Mouse (Mus musculus): ENCODE data around the gene Fxyd1. TPM values are rescaled to one million over a fixed set of nuclear protein-coding genes. Genes with fewer than 3 reads are reported as not detected.
A peak's percentile ranks its signal among the peaks of the same experiment; 100 is the strongest.

Fxyd1 gene
- 17.0 and 21.8 TPM in 2 replicates for polyA plus RNA-seq (2014; fragmentation: Nextera tagmentation; extraction: Ambion mirVana)

DNA sequence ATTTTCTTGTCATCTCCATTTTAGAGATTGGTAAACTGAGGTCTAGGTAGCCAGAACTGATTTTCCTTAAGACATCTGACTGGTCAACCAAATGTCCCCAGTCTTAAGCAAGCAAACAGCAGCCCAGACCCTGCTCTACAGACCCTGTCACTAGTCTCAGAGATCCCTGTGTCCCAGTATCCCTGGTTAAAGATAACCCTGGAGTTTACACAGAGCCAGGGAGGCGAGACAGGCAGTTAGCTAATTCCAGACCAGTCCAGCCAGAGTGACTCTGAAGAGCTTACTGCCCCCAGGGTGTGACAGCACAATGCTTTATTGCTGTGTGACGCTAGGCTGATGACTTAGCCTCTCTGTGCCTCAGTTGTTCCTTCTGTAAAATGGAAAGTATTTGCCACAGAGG is at the start of gene Fxyd1:
Gene Fxyd1, minus strand, starts transcription at position 129 of the 400 bp plus-strand sequence.
- no peak for DNase-seq (ENCODE audit: low spot score)
- H3K4me2 ChIP-seq (ENCODE audit: low read depth): no peak within 1 kb of the TSS
- no peak within 1 kb of the TSS for H3K27ac ChIP-seq (ENCODE audit: low read depth, low read length)
- 85% methylated on average over 2 of the region's 2 CpGs for WGBS
- peaks cover 20% of the 10 kb centered on the region for H3K27me3 ChIP-seq (ENCODE audit: control insufficient read depth, insufficient read depth, low read length)
- H3K4me1 ChIP-seq (ENCODE audit: control insufficient read depth, insufficient read depth, low read length): peaks cover 15% of the 10 kb centered on the region
- no peaks in the 10 kb centered on the region for H3K9me3 ChIP-seq (ENCODE audit: control insufficient read depth, low read length)
- no peak for ATAC-seq (ENCODE audit: insufficient read depth, low FRiP score, low TSS enrichment)
- H3K9ac ChIP-seq (ENCODE audit: low read length): no peak within 1 kb of the TSS
- no peak within 1 kb of the TSS for H3K4me3 ChIP-seq (ENCODE audit: low read depth, low read length)
- no peaks in the 10 kb centered on the region for H3K36me3 ChIP-seq (ENCODE audit: control insufficient read depth, insufficient read depth, low read length)

DNA sequence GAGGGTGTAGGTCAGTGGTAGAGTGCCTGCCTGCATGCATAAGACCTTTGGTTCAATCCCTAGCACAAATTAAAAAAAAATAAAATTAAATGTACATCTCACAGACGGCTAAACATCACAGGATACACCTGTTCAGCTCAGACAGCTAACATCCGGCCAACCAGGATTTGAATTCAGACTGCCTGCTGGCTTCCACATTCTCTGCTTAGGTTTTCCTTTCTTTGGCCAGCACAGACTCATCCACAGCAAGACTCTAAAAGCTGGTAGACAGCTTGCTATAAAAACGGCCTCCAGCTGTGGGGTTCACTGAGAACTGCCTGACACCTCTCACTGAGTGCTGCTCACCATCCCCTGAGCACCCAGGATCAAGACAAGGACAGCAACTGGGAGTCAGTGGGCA is 49.2 kb upstream of the Fxyd1 start:
- WGBS: 52% methylated on average over 3 of the region's 3 CpGs
- DNase-seq (ENCODE audit: low spot score) (no peak), ATAC-seq (ENCODE audit: insufficient read depth, low FRiP score, low TSS enrichment) (no peak)
- no peak overlapping the region for H3K9ac ChIP-seq (ENCODE audit: low read length)
- H3K27me3 ChIP-seq (ENCODE audit: control insufficient read depth, insufficient read depth, low read length): no peaks in the 10 kb centered on the region
- no peaks in the 10 kb centered on the region for H3K9me3 ChIP-seq (ENCODE audit: control insufficient read depth, low read length)
- no peaks in the 10 kb centered on the region for H3K4me1 ChIP-seq (ENCODE audit: control insufficient read depth, insufficient read depth, low read length)
- H3K4me2 ChIP-seq (ENCODE audit: low read depth): no peak overlapping the region
- no peak overlapping the region for H3K4me3 ChIP-seq (ENCODE audit: low read depth, low read length)
- H3K36me3 ChIP-seq (ENCODE audit: control insufficient read depth, insufficient read depth, low read length): no peaks in the 10 kb centered on the region
- no peak overlapping the region for H3K27ac ChIP-seq (ENCODE audit: low read depth, low read length)

DNA sequence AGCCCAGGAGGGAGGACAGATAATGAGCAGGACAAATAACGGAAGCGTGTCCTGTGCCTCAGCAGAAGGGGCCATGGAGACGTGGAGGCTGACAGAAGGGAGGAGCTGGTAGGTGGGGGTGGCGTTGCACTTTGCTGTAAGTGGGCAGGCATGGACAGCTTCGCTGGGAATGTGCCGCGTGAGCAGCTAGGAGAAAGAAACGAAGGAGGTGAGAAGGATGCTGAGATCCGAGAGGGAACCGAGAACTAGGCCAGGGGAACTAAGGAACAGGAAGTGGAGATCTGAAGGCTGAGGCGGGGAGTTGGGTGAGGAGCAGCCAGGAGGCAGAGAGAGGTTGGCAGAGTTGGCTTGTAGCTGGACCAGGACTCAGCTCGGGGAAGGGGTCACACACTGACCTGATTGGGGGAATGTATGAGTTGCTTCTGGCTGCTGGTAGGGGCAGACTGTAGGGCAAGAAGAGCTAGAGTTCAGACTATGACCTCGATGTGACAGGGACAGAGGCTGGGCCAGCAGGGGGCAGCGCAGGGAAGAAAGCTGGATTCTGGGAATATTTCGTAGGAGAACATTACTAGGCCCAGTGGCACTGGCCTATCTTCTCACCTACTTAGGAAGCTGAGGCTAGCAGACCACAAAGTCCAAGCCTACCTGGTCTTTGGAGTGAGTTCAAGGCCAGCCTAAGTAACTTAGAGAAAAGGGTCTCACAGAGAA is 48.2 kb upstream of the Fxyd1 start:
- no peak overlapping the region for H3K4me3 ChIP-seq (ENCODE audit: low read depth, low read length)
- no peaks in the 10 kb centered on the region for H3K36me3 ChIP-seq (ENCODE audit: control insufficient read depth, insufficient read depth, low read length)
- H3K27me3 ChIP-seq (ENCODE audit: control insufficient read depth, insufficient read depth, low read length): no peaks in the 10 kb centered on the region
- 64% methylated on average over 15 of the region's 15 CpGs for WGBS
- H3K9me3 ChIP-seq (ENCODE audit: control insufficient read depth, low read length): no peaks in the 10 kb centered on the region
- ATAC-seq (ENCODE audit: insufficient read depth, low FRiP score, low TSS enrichment) (no peak), DNase-seq (ENCODE audit: low spot score) (peak; percentile 65)
- no peak overlapping the region for H3K27ac ChIP-seq (ENCODE audit: low read depth, low read length)
- no peak overlapping the region for H3K4me2 ChIP-seq (ENCODE audit: low read depth)
- no peak overlapping the region for H3K9ac ChIP-seq (ENCODE audit: low read length)
- H3K4me1 ChIP-seq (ENCODE audit: control insufficient read depth, insufficient read depth, low read length): no peaks in the 10 kb centered on the region

DNA sequence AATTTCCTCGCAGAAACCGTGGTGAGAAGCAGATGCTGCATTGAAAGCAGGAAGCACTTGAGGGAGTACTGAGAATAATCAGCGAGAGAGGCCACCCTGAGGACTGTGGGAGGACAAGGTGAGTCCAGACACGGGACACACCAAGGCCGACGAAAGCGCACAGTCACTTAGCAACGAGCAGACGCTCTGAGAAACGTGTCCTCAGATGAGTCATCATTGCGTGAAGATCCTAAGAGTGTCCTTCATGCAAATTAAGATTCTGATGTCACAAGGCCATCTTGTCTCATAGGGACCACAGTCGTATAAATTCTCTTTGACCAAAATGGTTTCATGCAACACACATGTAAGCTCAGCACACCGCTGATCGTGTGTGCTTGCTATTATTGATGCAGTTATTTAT is 43.8 kb upstream of the Fxyd1 start:
- no peak for DNase-seq (ENCODE audit: low spot score)
- H3K36me3 ChIP-seq (ENCODE audit: control insufficient read depth, insufficient read depth, low read length): no peaks in the 10 kb centered on the region
- no peak for ATAC-seq (ENCODE audit: insufficient read depth, low FRiP score, low TSS enrichment)
- no peaks in the 10 kb centered on the region for H3K9me3 ChIP-seq (ENCODE audit: control insufficient read depth, low read length)
- no peaks in the 10 kb centered on the region for H3K4me1 ChIP-seq (ENCODE audit: control insufficient read depth, insufficient read depth, low read length)
- H3K27me3 ChIP-seq (ENCODE audit: control insufficient read depth, insufficient read depth, low read length): no peaks in the 10 kb centered on the region
- 86% methylated on average over 14 of the region's 14 CpGs for WGBS
- no peak overlapping the region for H3K9ac ChIP-seq (ENCODE audit: low read length)
- no peak overlapping the region for H3K27ac ChIP-seq (ENCODE audit: low read depth, low read length)
- no peak overlapping the region for H3K4me2 ChIP-seq (ENCODE audit: low read depth)
- no peak overlapping the region for H3K4me3 ChIP-seq (ENCODE audit: low read depth, low read length)

DNA sequence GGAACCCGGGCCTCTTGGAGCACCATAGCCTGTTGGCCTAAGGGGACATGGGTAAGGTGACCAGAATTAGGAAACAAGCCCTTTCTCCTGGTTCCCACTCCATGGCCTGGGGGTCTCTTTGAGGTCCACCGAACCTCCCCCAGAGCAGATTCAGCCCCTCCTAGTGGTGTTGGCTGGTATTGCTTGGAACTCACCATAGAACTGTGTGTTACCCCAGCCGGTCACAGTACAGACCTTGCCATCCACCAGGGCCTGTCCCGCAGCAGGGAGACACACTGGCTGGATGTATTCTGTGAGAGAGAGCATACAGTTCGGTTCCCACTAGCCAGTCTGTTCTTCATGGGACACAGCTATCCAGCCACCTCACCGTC is 42.6 kb upstream of the Fxyd1 start:
- WGBS: 85% methylated on average over 6 of the region's 6 CpGs
- no peaks in the 10 kb centered on the region for H3K27me3 ChIP-seq (ENCODE audit: control insufficient read depth, insufficient read depth, low read length)
- H3K4me2 ChIP-seq (ENCODE audit: low read depth): no peak overlapping the region
- H3K9ac ChIP-seq (ENCODE audit: low read length): no peak overlapping the region
- H3K9me3 ChIP-seq (ENCODE audit: control insufficient read depth, low read length): no peaks in the 10 kb centered on the region
- DNase-seq (ENCODE audit: low spot score): no peak
- no peak for ATAC-seq (ENCODE audit: insufficient read depth, low FRiP score, low TSS enrichment)
- no peaks in the 10 kb centered on the region for H3K4me1 ChIP-seq (ENCODE audit: control insufficient read depth, insufficient read depth, low read length)
- H3K4me3 ChIP-seq (ENCODE audit: low read depth, low read length): no peak overlapping the region
- no peaks in the 10 kb centered on the region for H3K36me3 ChIP-seq (ENCODE audit: control insufficient read depth, insufficient read depth, low read length)
- H3K27ac ChIP-seq (ENCODE audit: low read depth, low read length): no peak overlapping the region

DNA sequence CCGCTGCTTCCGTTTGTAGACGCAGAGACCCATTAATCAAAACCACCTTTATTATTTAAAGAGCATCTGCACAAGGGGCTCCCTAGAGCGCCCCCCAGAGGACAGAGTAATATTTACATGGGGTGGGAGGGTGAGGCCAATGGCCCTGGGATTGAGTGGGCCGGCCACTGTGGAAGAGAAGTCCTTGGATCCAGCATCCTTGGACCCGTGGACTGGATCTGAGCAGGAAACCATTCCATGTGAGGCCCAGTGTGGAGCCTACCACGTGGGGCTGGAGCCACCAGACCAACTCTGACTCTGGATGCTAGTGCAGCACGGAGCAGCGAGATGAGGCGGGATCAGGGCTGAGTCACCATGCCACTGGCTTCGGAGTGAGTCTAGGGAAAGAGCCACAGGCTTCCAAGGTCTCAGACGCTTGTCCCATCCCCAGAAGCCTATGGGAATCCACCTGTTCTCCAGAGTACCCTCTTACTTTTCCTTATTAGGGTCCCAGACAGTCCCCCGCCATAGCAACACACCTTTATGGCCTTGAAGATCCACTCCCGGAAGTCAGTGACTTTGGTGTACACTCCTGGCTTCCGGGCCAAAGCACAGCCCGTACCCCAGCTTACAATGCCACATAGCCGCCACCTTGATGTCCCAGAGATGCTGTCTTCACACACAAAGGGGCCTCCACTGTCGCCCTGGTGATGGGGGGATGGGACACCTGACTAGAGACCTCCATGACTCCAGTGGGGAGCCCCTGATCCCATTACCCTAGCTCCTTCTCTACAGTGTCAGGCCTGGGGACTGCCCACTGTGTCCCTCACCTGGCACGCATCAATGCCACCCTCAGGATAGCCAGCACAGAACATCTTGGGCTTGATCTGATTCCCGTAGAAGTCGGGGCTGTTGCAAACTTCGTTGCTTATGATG is 42.0 kb upstream of the Fxyd1 start:
- no peaks in the 10 kb centered on the region for H3K36me3 ChIP-seq (ENCODE audit: control insufficient read depth, insufficient read depth, low read length)
- no peaks in the 10 kb centered on the region for H3K9me3 ChIP-seq (ENCODE audit: control insufficient read depth, low read length)
- H3K4me1 ChIP-seq (ENCODE audit: control insufficient read depth, insufficient read depth, low read length): no peaks in the 10 kb centered on the region
- no peak for ATAC-seq (ENCODE audit: insufficient read depth, low FRiP score, low TSS enrichment)
- no peak overlapping the region for H3K4me2 ChIP-seq (ENCODE audit: low read depth)
- H3K27ac ChIP-seq (ENCODE audit: low read depth, low read length): no peak overlapping the region
- H3K9ac ChIP-seq (ENCODE audit: low read length): no peak overlapping the region
- no peak overlapping the region for H3K4me3 ChIP-seq (ENCODE audit: low read depth, low read length)
- H3K27me3 ChIP-seq (ENCODE audit: control insufficient read depth, insufficient read depth, low read length): no peaks in the 10 kb centered on the region
- DNase-seq (ENCODE audit: low spot score): peak; percentile 14
- WGBS: 80% methylated on average over 22 of the region's 22 CpGs

DNA sequence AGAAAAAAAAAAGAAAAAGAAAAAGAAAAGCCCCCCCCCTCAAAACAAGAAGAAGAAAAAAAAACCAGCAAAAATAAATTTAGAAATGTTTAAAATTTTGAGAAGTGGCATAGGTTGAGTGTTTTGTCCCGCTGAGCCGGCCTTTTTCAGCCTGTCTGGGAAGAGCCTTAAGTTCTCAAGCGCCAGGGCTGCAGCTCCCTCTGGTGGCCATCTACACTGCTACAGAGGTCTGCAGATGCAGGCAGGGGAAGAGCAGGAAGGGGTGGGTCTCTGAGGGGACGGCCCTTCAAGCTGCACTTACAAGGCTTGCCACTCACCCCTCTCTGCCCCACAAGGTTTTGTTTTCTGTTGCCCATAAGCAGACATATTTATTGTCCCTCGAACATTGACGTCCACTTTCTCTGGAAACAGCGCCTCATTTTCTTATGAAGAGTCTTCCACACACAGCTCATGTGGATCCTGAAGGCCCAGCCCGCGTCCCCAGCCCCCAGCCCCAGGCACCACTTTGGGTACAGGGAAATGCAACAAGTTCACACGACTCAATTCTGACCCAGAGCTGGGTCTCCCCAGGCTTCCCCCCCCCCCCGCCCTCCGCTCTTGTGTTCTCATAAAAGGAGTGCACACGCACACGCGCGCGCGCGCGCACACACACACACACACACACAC is 40.7 kb upstream of the Fxyd1 start:
- Histone ChIP-seq H3K4me3 (ENCODE audit: low read depth, low read length) (0 out of 2 replicates have a peak overlapping the region, but pooled peaks have one; percentile 1), H3K36me3 (ENCODE audit: control insufficient read depth, insufficient read depth, low read length) (no peaks in the 10 kb centered on the region), H3K27me3 (ENCODE audit: control insufficient read depth, insufficient read depth, low read length) (no peaks in the 10 kb centered on the region), H3K9me3 (ENCODE audit: control insufficient read depth, low read length) (no peaks in the 10 kb centered on the region), H3K4me2 (ENCODE audit: low read depth) (peak overlapping the region; percentile 29; the same call in 1 of the 2 replicates), H3K27ac (ENCODE audit: low read depth, low read length) (no peak overlapping the region), H3K4me1 (ENCODE audit: control insufficient read depth, insufficient read depth, low read length) (no peaks in the 10 kb centered on the region), H3K9ac (ENCODE audit: low read length) (no peak overlapping the region)
- 19% methylated on average over 11 of the region's 20 CpGs for WGBS
- peak; percentile 91 for ATAC-seq (ENCODE audit: insufficient read depth, low FRiP score, low TSS enrichment)
- peak; percentile 92 for DNase-seq (ENCODE audit: low spot score)

DNA sequence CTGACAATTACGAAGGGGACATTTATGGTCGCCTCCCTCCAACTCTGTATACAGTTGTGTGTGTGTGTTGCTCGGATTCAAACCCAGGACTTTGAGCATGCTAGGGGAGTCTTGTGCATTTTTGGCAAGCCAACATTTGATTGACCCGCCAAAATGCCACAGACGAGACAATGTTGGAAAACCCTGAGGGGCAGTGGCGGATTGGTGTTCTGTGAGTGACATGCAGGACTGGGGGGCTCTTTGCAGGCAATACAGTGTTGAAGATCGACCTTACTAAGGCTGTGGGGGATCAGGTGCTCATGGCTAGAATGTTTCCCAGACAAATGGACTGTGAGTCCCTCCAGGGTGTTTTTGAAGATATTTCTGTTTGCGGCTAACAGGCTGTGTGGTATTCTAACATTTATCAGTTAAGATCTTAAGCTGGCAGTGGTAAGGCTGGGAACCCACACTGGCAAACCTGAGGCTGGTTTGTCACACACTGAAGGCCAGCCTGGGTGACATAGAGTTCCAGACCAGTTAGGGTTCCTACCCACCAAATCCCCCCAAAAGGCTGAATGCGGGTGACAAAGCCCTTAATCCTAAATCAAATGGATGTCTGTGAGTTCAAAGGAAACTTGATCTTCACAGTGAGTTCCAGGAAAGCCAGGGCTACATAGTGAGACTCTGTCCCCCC is 40.0 kb upstream of the Fxyd1 start:
- WGBS: 72% methylated on average over 9 of the region's 9 CpGs
- Histone ChIP-seq H3K4me2 (ENCODE audit: low read depth) (no peak overlapping the region), H3K4me1 (ENCODE audit: control insufficient read depth, insufficient read depth, low read length) (no peaks in the 10 kb centered on the region), H3K27ac (ENCODE audit: low read depth, low read length) (no peak overlapping the region), H3K36me3 (ENCODE audit: control insufficient read depth, insufficient read depth, low read length) (no peaks in the 10 kb centered on the region), H3K9me3 (ENCODE audit: control insufficient read depth, low read length) (no peaks in the 10 kb centered on the region), H3K9ac (ENCODE audit: low read length) (no peak overlapping the region), H3K4me3 (ENCODE audit: low read depth, low read length) (no peak overlapping the region), H3K27me3 (ENCODE audit: control insufficient read depth, insufficient read depth, low read length) (no peaks in the 10 kb centered on the region)
- DNase-seq (ENCODE audit: low spot score): no peak
- no peak for ATAC-seq (ENCODE audit: insufficient read depth, low FRiP score, low TSS enrichment)

Measured in neural tube, embryonic 11.5 days (tissue).